27 mouse cellular contexts compared by ENCODE assay signal in genomic region chr14:7951234-7951633, GRCm38 (mm10). TPM values are rescaled to one million over a fixed set of nuclear protein-coding genes. Genes with fewer than 3 reads are reported as not detected.
DNase-seq lines count a peak whose midpoint lies in the region; ATAC-seq and TF ChIP-seq lines count a peak whose summit lies in the region.
"Had no signal": no experiment of that assay in that cellular context is flagged by ENCODE, and none has a peak within 500 bp of the region (broad histone marks: within the 10 kb centered on the region; RNA-seq: fewer than 3 reads in every experiment).

No protein-coding gene starts in this region.

- no peak overlapping the region for H3ac ChIP-seq in myocyte (ENCODE audit: control insufficient read depth, insufficient read length)

- 92% methylated on average over 9 of the region's 9 CpGs for WGBS in kidney, postnatal 0 days
- WGBS in kidney, embryonic 14.5 days: 93% methylated on average over 9 of the region's 9 CpGs

- no peak for TF ChIP-seq POLR2A in ES-Bruce4 (IDR thresholded peaks at IDR 0.05; ENCODE audit: insufficient read depth, low read length)
- no peak for TF ChIP-seq POLR2A in myocyte (IDR thresholded peaks at IDR 0.05; ENCODE audit: insufficient read length, low read depth)

- H3K4me1 ChIP-seq in kidney, postnatal 0 days (replicated peaks; ENCODE audit: insufficient read depth, low read length): 0 out of 2 replicates have a peak, but pooled peaks cover 3% of the 10 kb centered on the region
- no peaks in the 10 kb centered on the region; the same call in 1 of the 2 replicates for H3K4me1 ChIP-seq in kidney, embryonic 14.5 days (ENCODE audit: control insufficient read depth, insufficient read depth, low read length)
- H3K4me1 ChIP-seq in ES-Bruce4 (ENCODE audit: control insufficient read depth, insufficient read depth, low read length): peaks cover 9% of the 10 kb centered on the region

- H3K4me2 ChIP-seq in kidney, postnatal 0 days (ENCODE audit: low read length): no peak overlapping the region
- no peak overlapping the region for H3K4me2 ChIP-seq in kidney, embryonic 14.5 days (replicated peaks; ENCODE audit: low read depth, low read length)
- no peak overlapping the region for H3K4me2 ChIP-seq in myocyte (ENCODE audit: low read depth)
- H3K4me2 ChIP-seq: embryonic facial prominence, embryonic 13.5 days; embryonic facial prominence, embryonic 15.5 days; forebrain, embryonic 12.5 days had no signal

- H3K27me3 ChIP-seq in kidney, postnatal 0 days (ENCODE audit: insufficient read depth, low read length): no peaks in the 10 kb centered on the region
- no peaks in the 10 kb centered on the region for H3K27me3 ChIP-seq in kidney, embryonic 14.5 days (ENCODE audit: control insufficient read depth, insufficient read depth, low read length)
- H3K27me3 ChIP-seq in ES-Bruce4 (ENCODE audit: control insufficient read depth, insufficient read depth, low read length, poor library complexity, severe bottlenecking): no peaks in the 10 kb centered on the region
- H3K27me3 ChIP-seq in myocyte (ENCODE audit: control insufficient read depth, insufficient read depth, insufficient read length): no peaks in the 10 kb centered on the region
- H3K27me3 ChIP-seq: embryonic facial prominence, embryonic 13.5 days; embryonic facial prominence, embryonic 15.5 days; forebrain, embryonic 12.5 days; Patski had no signal

- H3K27ac ChIP-seq in kidney, postnatal 0 days: 0 out of 2 replicates have a peak overlapping the region, but pooled peaks have one; percentile 19
- H3K27ac ChIP-seq in kidney, embryonic 14.5 days (ENCODE audit: low read depth, low read length): no peak overlapping the region
- H3K27ac ChIP-seq in ES-Bruce4 (ENCODE audit: insufficient read depth, low read length): 0 out of 2 replicates have a peak overlapping the region, but pooled peaks have one; percentile 97
- H3K27ac ChIP-seq: embryonic facial prominence, embryonic 13.5 days; embryonic facial prominence, embryonic 15.5 days; forebrain, embryonic 10.5 days; forebrain, embryonic 12.5 days had no signal

- ATAC-seq in kidney, postnatal 0 days (replicated peaks; ENCODE audit: low FRiP score, low read depth): no peak
- no peak for ATAC-seq in kidney, embryonic 14.5 days (ENCODE audit: low FRiP score, low TSS enrichment)
- ATAC-seq: activated CD4-positive, CD25-positive, alpha-beta regulatory T cell, adult 4 months; forebrain, embryonic 14.5 days; forebrain, embryonic 16.5 days; Patski had no signal

- no peaks in the 10 kb centered on the region for H3K79me2 ChIP-seq in myocyte (ENCODE audit: control insufficient read depth, insufficient read depth)

- no peaks in the 10 kb centered on the region for H3K9me3 ChIP-seq in kidney, postnatal 0 days (replicated peaks; ENCODE audit: low read length)
- H3K9me3 ChIP-seq in kidney, embryonic 14.5 days (ENCODE audit: control insufficient read depth, low read length): no peaks in the 10 kb centered on the region
- H3K9me3 ChIP-seq in ES-Bruce4 (replicated peaks; ENCODE audit: control insufficient read depth, insufficient read depth, low read length, poor library complexity, severe bottlenecking): no peaks in the 10 kb centered on the region
- H3K9me3 ChIP-seq: embryonic facial prominence, embryonic 13.5 days; embryonic facial prominence, embryonic 15.5 days; forebrain, embryonic 10.5 days; forebrain, embryonic 12.5 days; G1E had no signal

- no peak for TF ChIP-seq CTCF in kidney, postnatal 0 days (IDR thresholded peaks at IDR 0.05; ENCODE audit: low read depth)
- no peak for TF ChIP-seq CTCF in ES-Bruce4 (IDR thresholded peaks at IDR 0.05; ENCODE audit: low read depth, low read length)

- no peak for TF ChIP-seq EP300 in ES-Bruce4 (IDR thresholded peaks at IDR 0.05; ENCODE audit: insufficient read depth, low read depth, low read length)

- DNase-seq in kidney, postnatal 0 days (ENCODE audit: low spot score): no peak
- DNase-seq in urinary bladder, postnatal 36 days (ENCODE audit: low spot score in 2 of 2): no peak
- DNase-seq: adrenal gland, adult 8-10 months; adrenal gland, postnatal 14 days; adrenal gland, postnatal 36 days; cerebellum, adult 11 months; cerebellum, adult 18-20 months; cerebellum, adult 8-10 months; cerebellum, adult 9-11 months; cerebellum, postnatal 14 days; cerebellum, postnatal 36 days; embryo, embryonic 11 days had no signal

- no peak overlapping the region for H3K4me3 ChIP-seq in kidney, postnatal 0 days (replicated peaks; ENCODE audit: low read depth, low read length)
- H3K4me3 ChIP-seq in kidney, embryonic 14.5 days (ENCODE audit: low read length): no peak overlapping the region
- H3K4me3 ChIP-seq in ES-Bruce4 (ENCODE audit: low read depth, low read length) (no peak overlapping the region), myocyte (no peak overlapping the region)
- H3K4me3 ChIP-seq: embryonic facial prominence, embryonic 13.5 days; embryonic facial prominence, embryonic 15.5 days; erythroblast, embryonic 14.5 days; forebrain, embryonic 10.5 days; forebrain, embryonic 12.5 days had no signal

- H3K36me3 ChIP-seq in kidney, postnatal 0 days (ENCODE audit: insufficient read depth, low read length): peaks cover 24% of the 10 kb centered on the region
- H3K36me3 ChIP-seq in kidney, embryonic 14.5 days (ENCODE audit: control insufficient read depth, insufficient read depth, low read length): peaks cover 21% of the 10 kb centered on the region
- H3K36me3 ChIP-seq in ES-Bruce4 (ENCODE audit: control insufficient read depth, insufficient read depth, low read length, poor library complexity, severe bottlenecking) (no peaks in the 10 kb centered on the region), myocyte (ENCODE audit: control insufficient read depth, insufficient read depth) (peaks cover 27% of the 10 kb centered on the region)

- H3K9ac ChIP-seq in kidney, postnatal 0 days (ENCODE audit: low read depth, low read length): no peak overlapping the region
- H3K9ac ChIP-seq in kidney, embryonic 14.5 days (ENCODE audit: low read depth, low read length): no peak overlapping the region
- H3K9ac ChIP-seq in ES-Bruce4 (ENCODE audit: low read depth, poor library complexity, severe bottlenecking): no peak overlapping the region
- H3K9ac ChIP-seq: embryonic facial prominence, embryonic 13.5 days; embryonic facial prominence, embryonic 15.5 days; forebrain, embryonic 12.5 days had no signal

TF ChIP-seq in myocyte, 11 proteins besides CTCF, POLR2A, EP300 and RAD21:
- TF ChIP-seq TCF3 (IDR thresholded peaks at IDR 0.05; ENCODE audit: insufficient read length, low read depth) (no peak), MYOD1 (IDR thresholded peaks at IDR 0.05; ENCODE audit: control insufficient read depth in 1 of 3, insufficient read length in 2 of 3, low read depth in 2 of 3) (peak in 2 of 3 experiments; percentile 33 to 76), MYOG (IDR thresholded peaks at IDR 0.05; ENCODE audit: control insufficient read depth in 1 of 3, insufficient read depth in 1 of 3, insufficient read length in 2 of 3, low read depth in 2 of 3) (peak in 2 of 3 experiments; percentile 42 to 81), REST (IDR thresholded peaks at IDR 0.05; ENCODE audit: insufficient read depth, insufficient read length) (no peak), E2F4 (IDR thresholded peaks at IDR 0.05; ENCODE audit: insufficient read depth) (no peak)
TF ChIP-seq in myocyte: peak in this region for 2.

RNA-seq across cellular contexts. Expression of gene Gm45521, which starts 5.9 kb away (rescaled TPM):
- not detected in 2 replicates for polyA plus RNA-seq in kidney, postnatal 0 days (2015; fragmentation: Nextera tagmentation; extraction: Ambion mirVana)
- not detected in 2 replicates for polyA plus RNA-seq in kidney, embryonic 14.5 days (2014; fragmentation: Nextera tagmentation; extraction: Ambion mirVana)
- polyA plus RNA-seq in ES-Bruce4 (2011; ENCODE audit: insufficient read depth, insufficient read length, low read depth, missing spikeins) (0.91 TPM in 1 of 2 replicates, not detected in the other), myocyte (2012; fragmentation: generic; extraction: Trizol) (not detected)
- polyA plus RNA-seq: activated CD4-positive, CD25-positive, alpha-beta regulatory T cell, adult 4 months; C2C12; embryonic facial prominence, embryonic 11.5 days; embryonic facial prominence, embryonic 13.5 days; embryonic facial prominence, embryonic 15.5 days; erythroblast, embryonic 14.5 days; forebrain, embryonic 12.5 days; G1E; Patski had no signal

RNA-seq across cellular contexts. Expression of gene Dnase1l3, which starts 43.1 kb away (rescaled TPM):
- 0.25 and 0.26 TPM in 2 replicates for polyA plus RNA-seq in kidney, postnatal 0 days (2015; fragmentation: Nextera tagmentation; extraction: Ambion mirVana)
- polyA plus RNA-seq in kidney, embryonic 14.5 days (2014; fragmentation: Nextera tagmentation; extraction: Ambion mirVana): 0.14 and 0.31 TPM in 2 replicates
- polyA plus RNA-seq in ES-Bruce4 (2011; ENCODE audit: insufficient read depth, insufficient read length, low read depth, missing spikeins) (0.27 and 0.30 TPM in 2 replicates), myocyte (2012; fragmentation: generic; extraction: Trizol) (0.86 TPM)
- polyA plus RNA-seq: C2C12; erythroblast, embryonic 14.5 days; forebrain, embryonic 10.5 days; forebrain, embryonic 12.5 days; G1E had no signal

RNA-seq across cellular contexts. Expression of gene Abhd6, which starts 51.5 kb away (rescaled TPM):
- polyA plus RNA-seq in kidney, postnatal 0 days (2015; fragmentation: Nextera tagmentation; extraction: Ambion mirVana): 41.6 and 42.9 TPM in 2 replicates
- polyA plus RNA-seq in kidney, embryonic 14.5 days (2014; fragmentation: Nextera tagmentation; extraction: Ambion mirVana): 25.4 and 25.7 TPM in 2 replicates
- polyA plus RNA-seq in ES-Bruce4 (2011; ENCODE audit: insufficient read depth, insufficient read length, low read depth, missing spikeins) (12.6 and 14.9 TPM in 2 replicates), myocyte (2012; fragmentation: generic; extraction: Trizol) (10.5 TPM)
- polyA plus RNA-seq: erythroblast, embryonic 14.5 days; G1E had no signal
